Comparison of ENCODE assay signal across 18 mouse cellular contexts in genomic region chr10:82759706-82760105, GRCm38 (mm10). TPM values are rescaled to one million over a fixed set of nuclear protein-coding genes. Genes with fewer than 3 reads are reported as not detected.
A peak's percentile ranks its signal among the peaks of the same experiment; 100 is the strongest.
DNase-seq lines count a peak whose midpoint lies in the region; ATAC-seq lines count a peak whose summit lies in the region.
"Had no signal": no experiment of that assay in that cellular context is flagged by ENCODE, and none has a peak within 500 bp of the region (broad histone marks: within the 10 kb centered on the region; RNA-seq: fewer than 3 reads in every experiment).

No protein-coding gene starts in this region.

- no peak for DNase-seq in hindbrain, embryonic 10.5 days (ENCODE audit: low spot score)
- no peak for DNase-seq in right cerebral cortex, postnatal 4 days
- DNase-seq in retina, postnatal 1 day, result no peak
- DNase-seq: cerebellum, adult 8-10 months; heart, adult 18-20 months; kidney, adult 2 months; kidney, postnatal 36 days; layer of hippocampus, adult 9-11 months; lung, postnatal 14 days; thymus, postnatal 36 days had no signal

- no peak overlapping the region for H3K4me3 ChIP-seq in hindbrain, embryonic 15.5 days
- H3K4me3 ChIP-seq in hindbrain, embryonic 10.5 days, result no peak overlapping the region
- no peak overlapping the region for H3K4me3 ChIP-seq in liver, embryonic 15.5 days (replicated peaks)
- H3K4me3 ChIP-seq in midbrain, embryonic 15.5 days, result no peak overlapping the region
- H3K4me3 ChIP-seq in intestine, embryonic 16.5 days (ENCODE audit: low read length), result no peak overlapping the region
- H3K4me3 ChIP-seq: embryonic facial prominence, embryonic 15.5 days; limb, embryonic 13.5 days had no signal

- peaks cover 53% of the 10 kb centered on the region for H3K4me1 ChIP-seq in hindbrain, embryonic 15.5 days (replicated peaks)
- peaks cover 39% of the 10 kb centered on the region for H3K4me1 ChIP-seq in hindbrain, embryonic 10.5 days (replicated peaks)
- H3K4me1 ChIP-seq in liver, embryonic 15.5 days (replicated peaks), result peaks cover 63% of the 10 kb centered on the region
- peaks cover 59% of the 10 kb centered on the region for H3K4me1 ChIP-seq in midbrain, embryonic 15.5 days
- peaks cover 30% of the 10 kb centered on the region for H3K4me1 ChIP-seq in intestine, embryonic 16.5 days (ENCODE audit: control insufficient read depth, insufficient read depth, low read length)

- H3K9me3 ChIP-seq in hindbrain, embryonic 15.5 days, result no peaks in the 10 kb centered on the region
- no peaks in the 10 kb centered on the region for H3K9me3 ChIP-seq in hindbrain, embryonic 10.5 days
- no peaks in the 10 kb centered on the region for H3K9me3 ChIP-seq in liver, embryonic 15.5 days (replicated peaks)
- no peaks in the 10 kb centered on the region for H3K9me3 ChIP-seq in midbrain, embryonic 15.5 days
- no peaks in the 10 kb centered on the region for H3K9me3 ChIP-seq in intestine, embryonic 16.5 days (ENCODE audit: control insufficient read depth, low read length)
- H3K9me3 ChIP-seq: embryonic facial prominence, embryonic 15.5 days; G1E had no signal

- ATAC-seq in hindbrain, embryonic 15.5 days (ENCODE audit: low FRiP score, low read depth), result no peak
- ATAC-seq in common myeloid progenitor, adult 5-6 weeks (replicated peaks; ENCODE audit: low read depth, poor library complexity, severe bottlenecking), result 0 out of 2 replicates have a peak, but pooled peaks have one; percentile 7
- ATAC-seq in liver, embryonic 15.5 days (ENCODE audit: insufficient read depth), result no peak
- no peak for ATAC-seq in midbrain, embryonic 15.5 days (replicated peaks)
- ATAC-seq in intestine, embryonic 16.5 days, result no peak

- H3K9ac ChIP-seq in hindbrain, embryonic 15.5 days, result no peak overlapping the region
- no peak overlapping the region for H3K9ac ChIP-seq in liver, embryonic 15.5 days
- no peak overlapping the region for H3K9ac ChIP-seq in midbrain, embryonic 15.5 days
- H3K9ac ChIP-seq in intestine, embryonic 16.5 days (ENCODE audit: low read depth, low read length), result no peak overlapping the region
- H3K9ac ChIP-seq: embryonic facial prominence, embryonic 15.5 days; limb, embryonic 13.5 days had no signal

- 93% methylated on average over 5 of the region's 5 CpGs for WGBS in hindbrain, embryonic 15.5 days
- 95% methylated on average over 5 of the region's 5 CpGs for WGBS in hindbrain, embryonic 10.5 days
- 74% methylated on average over 5 of the region's 5 CpGs for WGBS in liver, embryonic 15.5 days (ENCODE audit: insufficient replicate concordance)
- 94% methylated on average over 5 of the region's 5 CpGs for WGBS in midbrain, embryonic 15.5 days
- WGBS in intestine, embryonic 16.5 days, result 93% methylated on average over 5 of the region's 5 CpGs

- peak overlapping the region; percentile 84; the same call in 1 of the 2 replicates for H3K4me2 ChIP-seq in hindbrain, embryonic 15.5 days
- 0 out of 2 replicates have a peak overlapping the region, but pooled peaks have one; percentile 23 for H3K4me2 ChIP-seq in liver, embryonic 15.5 days
- H3K4me2 ChIP-seq in midbrain, embryonic 15.5 days, result peak overlapping the region; percentile 39; the same call in 1 of the 2 replicates
- no peak overlapping the region for H3K4me2 ChIP-seq in intestine, embryonic 16.5 days (ENCODE audit: low read depth, low read length)
- H3K4me2 ChIP-seq: embryonic facial prominence, embryonic 15.5 days had no signal

- no peak overlapping the region for H3K27ac ChIP-seq in hindbrain, embryonic 15.5 days (replicated peaks)
- no peak overlapping the region for H3K27ac ChIP-seq in hindbrain, embryonic 10.5 days
- peak overlapping the region; percentile 61 for H3K27ac ChIP-seq in liver, embryonic 15.5 days (replicated peaks)
- no peak overlapping the region for H3K27ac ChIP-seq in midbrain, embryonic 15.5 days
- no peak overlapping the region for H3K27ac ChIP-seq in intestine, embryonic 16.5 days (ENCODE audit: low read length)
- H3K27ac ChIP-seq: embryonic facial prominence, embryonic 15.5 days; limb, embryonic 13.5 days had no signal

- peaks cover 37% of the 10 kb centered on the region for H3K36me3 ChIP-seq in hindbrain, embryonic 15.5 days
- H3K36me3 ChIP-seq in hindbrain, embryonic 10.5 days, result peaks cover 70% of the 10 kb centered on the region
- H3K36me3 ChIP-seq in liver, embryonic 15.5 days (replicated peaks), result peaks cover 67% of the 10 kb centered on the region
- H3K36me3 ChIP-seq in midbrain, embryonic 15.5 days (replicated peaks), result peaks cover 15% of the 10 kb centered on the region
- H3K36me3 ChIP-seq in intestine, embryonic 16.5 days (ENCODE audit: control insufficient read depth, insufficient read depth, low read length), result peaks cover 25% of the 10 kb centered on the region

- no peaks in the 10 kb centered on the region for H3K27me3 ChIP-seq in hindbrain, embryonic 15.5 days
- H3K27me3 ChIP-seq in hindbrain, embryonic 10.5 days (ENCODE audit: insufficient read depth, poor library complexity, severe bottlenecking), result no peaks in the 10 kb centered on the region
- no peaks in the 10 kb centered on the region for H3K27me3 ChIP-seq in liver, embryonic 15.5 days
- no peaks in the 10 kb centered on the region for H3K27me3 ChIP-seq in midbrain, embryonic 15.5 days (replicated peaks)
- H3K27me3 ChIP-seq in intestine, embryonic 16.5 days (replicated peaks; ENCODE audit: control insufficient read depth, insufficient read depth, low read length), result no peaks in the 10 kb centered on the region
- H3K27me3 ChIP-seq: embryonic facial prominence, embryonic 15.5 days; limb, embryonic 13.5 days had no signal

RNA-seq across cellular contexts. Expression of gene Nfyb, which starts 4.2 kb away (rescaled TPM):
- 39.0 and 39.2 TPM in 2 replicates for polyA plus RNA-seq in hindbrain, embryonic 15.5 days (2015; fragmentation: Nextera tagmentation; extraction: Ambion mirVana)
- 42.5 and 56.2 TPM in 2 replicates for polyA plus RNA-seq in hindbrain, embryonic 10.5 days (2016; fragmentation: Nextera tagmentation; extraction: Ambion mirVana)
- total RNA-seq in common myeloid progenitor, adult 5-6 weeks (2017), result 87.5 and 91.5 TPM in 2 replicates
- polyA plus RNA-seq in liver, embryonic 15.5 days (2015; fragmentation: Nextera tagmentation; extraction: Ambion mirVana), result 33.1 and 33.2 TPM in 2 replicates
- 46.4 and 47.1 TPM in 2 replicates for polyA plus RNA-seq in midbrain, embryonic 15.5 days (2015; fragmentation: Nextera tagmentation; extraction: Ambion mirVana)
- polyA plus RNA-seq in intestine, embryonic 16.5 days (2015; fragmentation: Nextera tagmentation; extraction: Ambion mirVana), result 31.4 and 34.7 TPM in 2 replicates
